Mouse (Mus musculus) heart, embryonic 11.5 days (tissue): ENCODE measurements around the gene Ifitm6. TPM values are rescaled to one million over a fixed set of nuclear protein-coding genes. Genes with fewer than 3 reads are reported as not detected.
A peak's percentile ranks its signal among the peaks of the same experiment; 100 is the strongest.
"Not testable (repeated sequence)": the region's sequence is repeated elsewhere in the genome, so short reads cannot be mapped to it uniquely, and the experiment has no call there.

ENCODE experiments used
- ATAC-seq: fragments of 200-750 bp; cut with Nextera tagmentation; replicated peaks from 2 replicates; pipeline ENCODE4 v1.8.0; 2017; ENCODE audit warnings: moderate library complexity; ENCODE audit not compliant: insufficient number of reproducible peaks, low FRiP score, low TSS enrichment
- H3K27ac ChIP-seq: fragments of 300-500 bp; sonication (generic); 2 replicates; pipeline ENCODE4 v1.5.1; 2014; ENCODE audit warnings: mild to moderate bottlenecking, low read depth, low read length
- H3K27me3 ChIP-seq: fragments of 300-500 bp; sonication (generic); 2 replicates; pipeline ENCODE4 v1.6.1; 2014; ENCODE audit warnings: mild to moderate bottlenecking, low read length, mixed read lengths; ENCODE audit not compliant: control insufficient read depth, insufficient read depth
- H3K36me3 ChIP-seq: fragments of 300-500 bp; sonication (generic); 2 replicates; pipeline ENCODE4 v1.6.1; 2014; ENCODE audit warnings: mild to moderate bottlenecking, low read length, moderate library complexity, mixed read lengths; ENCODE audit not compliant: control insufficient read depth, insufficient read depth
- H3K4me1 ChIP-seq: fragments of 300-500 bp; sonication (generic); 2 replicates; pipeline ENCODE4 v1.6.1; 2014; ENCODE audit warnings: low read length; ENCODE audit not compliant: control insufficient read depth, insufficient read depth
- H3K4me2 ChIP-seq: fragments of 300-500 bp; sonication (generic); 2 replicates; pipeline ENCODE4 v1.6.1; 2014; ENCODE audit warnings: mild to moderate bottlenecking, moderate library complexity
- H3K4me3 ChIP-seq: fragments of 300-500 bp; sonication (generic); 2 replicates; pipeline ENCODE4 v1.5.1; 2014; ENCODE audit warnings: low read depth, low read length
- H3K9ac ChIP-seq: fragments of 300-500 bp; sonication (generic); 2 replicates; pipeline ENCODE4 v1.6.1; 2014; ENCODE audit warnings: mild to moderate bottlenecking, low read depth, low read length, moderate library complexity
- H3K9me3 ChIP-seq: fragments of 300-500 bp; sonication (generic); replicated peaks from 2 replicates; pipeline ENCODE4 v1.6.1; 2016; ENCODE audit warnings: low read length; ENCODE audit not compliant: control insufficient read depth
- WGBS: fragments of 180-500 bp; shearing (Covaris S2); extraction: QIAGEN DNeasy Blood & Tissue Kit; methylation state at CpG from one replicate; pipeline ENCODE4 v1.1.7; 2014; ENCODE audit not compliant: insufficient replicate concordance; 5-methylcytosine and 5-hydroxymethylcytosine counted together
- polyA plus RNA-seq: library from polyadenylated mRNA; unstranded; fragments of >200 nt; fragmentation: Nextera tagmentation; extraction: Ambion mirVana; gene quantifications from 2 replicates; pipeline ENCODE4 v1.2.1, GENCODE M21; 2014

Ifitm6 gene
- polyA plus RNA-seq, 1 experiment from 2014 or later: 0.26 TPM

DNA sequence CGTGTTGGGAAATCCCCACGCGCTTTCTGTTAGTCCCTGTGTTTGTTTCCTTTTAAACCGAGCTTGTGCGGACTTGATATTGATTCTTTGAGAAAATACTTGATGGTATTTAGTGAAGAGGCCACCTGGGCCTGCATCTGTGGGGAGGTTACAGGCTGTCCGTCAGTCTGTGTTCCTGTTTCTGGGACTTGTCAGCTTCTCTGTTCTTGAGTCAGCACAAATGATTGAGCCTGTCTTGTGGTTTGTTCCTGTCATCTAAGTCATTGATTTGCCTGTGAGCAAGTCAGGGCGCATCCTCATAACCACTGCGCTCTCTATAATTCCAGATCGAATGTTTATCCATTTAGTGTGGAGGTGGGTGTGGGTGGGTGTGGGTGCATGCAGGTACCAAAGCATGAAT is 41.0 kb downstream of the Ifitm6 start:
- not testable (repeated sequence) for H3K4me2 ChIP-seq, ATAC-seq, H3K27ac ChIP-seq, H3K9me3 ChIP-seq, H3K4me1 ChIP-seq, H3K9ac ChIP-seq, H3K36me3 ChIP-seq, H3K4me3 ChIP-seq
- peaks cover 15% of the 10 kb centered on the region for H3K27me3 ChIP-seq
- WGBS: 85% methylated on average over 9 of the region's 9 CpGs

DNA sequence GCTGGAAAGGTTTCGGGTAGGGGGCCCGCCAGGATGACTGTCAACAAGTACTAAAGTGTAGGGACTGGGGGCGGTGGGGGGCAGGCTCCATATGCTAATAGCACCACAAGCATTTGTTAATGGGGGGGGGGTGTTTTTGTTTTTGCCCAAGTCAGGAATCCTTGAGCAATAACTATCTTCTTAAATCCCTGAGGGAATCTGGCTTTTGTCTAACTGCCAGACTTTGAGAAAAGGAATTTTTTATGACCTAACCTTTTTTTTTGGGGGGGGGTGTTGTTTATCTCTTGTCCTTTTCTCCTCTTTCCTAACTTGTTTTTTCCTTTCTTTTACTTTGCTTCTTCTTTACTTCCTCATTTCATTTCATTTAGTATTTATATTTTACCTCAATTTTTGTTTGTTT is 42.3 kb downstream of the Ifitm6 start:
- Histone ChIP-seq H3K36me3 (no peaks in the 10 kb centered on the region), H3K27ac (no peak overlapping the region), H3K9ac (no peak overlapping the region), H3K4me2 (no peak overlapping the region), H3K4me1 (peaks cover 8% of the 10 kb centered on the region), H3K4me3 (no peak overlapping the region), H3K9me3 (no peaks in the 10 kb centered on the region), H3K27me3 (peaks cover 16% of the 10 kb centered on the region)
- 30% methylated on average over 3 of the region's 3 CpGs for WGBS
- ATAC-seq: no peak

- Histone ChIP-seq H3K4me3 (no peak overlapping the region), H3K36me3 (no peaks in the 10 kb centered on the region), H3K27ac (no peak overlapping the region), H3K27me3 (peaks cover 19% of the 10 kb centered on the region), H3K4me2 (peak overlapping the region; percentile 37; the same call in 1 of the 2 replicates), H3K9me3 (no peaks in the 10 kb centered on the region), H3K4me1 (peaks cover 8% of the 10 kb centered on the region), H3K9ac (no peak overlapping the region)
- WGBS: 15% methylated on average over 9 of the region's 9 CpGs
- no peak for ATAC-seq
These were observed 42.8 kb downstream of the Ifitm6 start for GRCm38 (mm10) chr7:140974940-140975339.

GRCm38 (mm10) chr7:140973396-140974165 is 44.1 kb downstream of the Ifitm6 start:
- peaks cover 28% of the 10 kb centered on the region for H3K27me3 ChIP-seq
- no peaks in the 10 kb centered on the region for H3K9me3 ChIP-seq
- no peak overlapping the region for H3K4me2 ChIP-seq
- H3K4me3 ChIP-seq: no peak overlapping the region
- H3K4me1 ChIP-seq: peaks cover 11% of the 10 kb centered on the region
- no peak overlapping the region for H3K27ac ChIP-seq
- no peaks in the 10 kb centered on the region for H3K36me3 ChIP-seq
- H3K9ac ChIP-seq: no peak overlapping the region
- ATAC-seq: no peak
- 45% methylated on average over 14 of the region's 14 CpGs for WGBS

DNA sequence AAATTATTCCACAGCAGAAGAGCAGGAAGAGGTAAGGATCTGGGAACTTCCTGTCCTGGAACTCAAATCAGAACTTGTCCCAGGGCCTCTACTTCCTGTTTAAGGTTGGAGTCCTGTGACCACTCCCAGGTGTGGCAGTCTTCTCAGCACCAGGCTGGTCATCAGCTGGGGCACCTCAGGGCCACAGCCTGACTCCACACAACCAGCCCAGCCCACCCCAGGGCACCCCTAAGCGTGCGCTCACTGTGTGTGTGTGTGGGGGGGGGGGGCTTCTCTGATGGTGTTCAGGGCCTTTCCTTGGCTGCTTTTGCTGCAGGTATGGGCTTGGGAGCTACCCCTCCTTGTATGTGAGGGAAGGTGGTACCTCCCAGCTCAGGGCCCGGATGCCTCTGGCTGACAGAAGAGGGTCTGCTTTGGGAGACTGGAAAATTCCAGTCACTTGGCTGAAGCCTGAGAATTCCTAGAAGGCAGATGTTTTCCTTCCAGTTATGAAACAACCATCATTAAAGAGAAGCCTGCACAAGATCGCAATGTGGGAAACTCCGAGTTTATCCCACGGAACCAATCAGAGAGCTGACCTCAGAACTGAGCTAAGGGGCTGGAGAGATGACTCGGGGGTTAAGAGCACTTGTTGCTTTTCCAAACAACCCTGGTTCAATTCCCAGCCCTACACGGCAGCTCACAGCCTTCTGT is 46.1 kb downstream of the Ifitm6 start:
- peaks cover 11% of the 10 kb centered on the region for H3K4me1 ChIP-seq
- 63% methylated on average over 8 of the region's 8 CpGs for WGBS
- ATAC-seq: 0 out of 2 replicates have a peak, but pooled peaks have one; percentile 20

GRCm38 (mm10) chr7:140970931-140971330 is 46.8 kb downstream of the Ifitm6 start:
- H3K4me2 ChIP-seq: no peak overlapping the region
- no peaks in the 10 kb centered on the region for H3K36me3 ChIP-seq
- ATAC-seq: peak; percentile 31; the same call in 1 of the 2 replicates
- peaks cover 11% of the 10 kb centered on the region for H3K4me1 ChIP-seq
- H3K27me3 ChIP-seq: peaks cover 36% of the 10 kb centered on the region
- no peak overlapping the region for H3K4me3 ChIP-seq
- H3K9me3 ChIP-seq: no peaks in the 10 kb centered on the region
- no peak overlapping the region for H3K9ac ChIP-seq
- no peak overlapping the region for H3K27ac ChIP-seq
- 12% methylated on average over 7 of the region's 7 CpGs for WGBS

More for the DNA sequence above, 46.1 kb downstream of the Ifitm6 start:
- no peak overlapping the region for H3K4me3 ChIP-seq
- H3K27me3 ChIP-seq: peaks cover 36% of the 10 kb centered on the region
- peak overlapping the region; percentile 50; the same call in 1 of the 2 replicates for H3K27ac ChIP-seq
- H3K9me3 ChIP-seq: no peaks in the 10 kb centered on the region
- H3K4me2 ChIP-seq: no peak overlapping the region
- no peak overlapping the region for H3K9ac ChIP-seq
- H3K36me3 ChIP-seq: no peaks in the 10 kb centered on the region

- not testable (repeated sequence) for H3K4me3 ChIP-seq, H3K27ac ChIP-seq, H3K4me2 ChIP-seq, H3K36me3 ChIP-seq, H3K9ac ChIP-seq, H3K9me3 ChIP-seq, ATAC-seq
- H3K4me1 ChIP-seq: peaks cover 11% of the 10 kb centered on the region
- peaks cover 28% of the 10 kb centered on the region for H3K27me3 ChIP-seq
- WGBS: 14% methylated on average over 3 of the region's 3 CpGs
These were observed 49.0 kb downstream of the Ifitm6 start for GRCm38 (mm10) chr7:140968710-140969109.

DNA sequence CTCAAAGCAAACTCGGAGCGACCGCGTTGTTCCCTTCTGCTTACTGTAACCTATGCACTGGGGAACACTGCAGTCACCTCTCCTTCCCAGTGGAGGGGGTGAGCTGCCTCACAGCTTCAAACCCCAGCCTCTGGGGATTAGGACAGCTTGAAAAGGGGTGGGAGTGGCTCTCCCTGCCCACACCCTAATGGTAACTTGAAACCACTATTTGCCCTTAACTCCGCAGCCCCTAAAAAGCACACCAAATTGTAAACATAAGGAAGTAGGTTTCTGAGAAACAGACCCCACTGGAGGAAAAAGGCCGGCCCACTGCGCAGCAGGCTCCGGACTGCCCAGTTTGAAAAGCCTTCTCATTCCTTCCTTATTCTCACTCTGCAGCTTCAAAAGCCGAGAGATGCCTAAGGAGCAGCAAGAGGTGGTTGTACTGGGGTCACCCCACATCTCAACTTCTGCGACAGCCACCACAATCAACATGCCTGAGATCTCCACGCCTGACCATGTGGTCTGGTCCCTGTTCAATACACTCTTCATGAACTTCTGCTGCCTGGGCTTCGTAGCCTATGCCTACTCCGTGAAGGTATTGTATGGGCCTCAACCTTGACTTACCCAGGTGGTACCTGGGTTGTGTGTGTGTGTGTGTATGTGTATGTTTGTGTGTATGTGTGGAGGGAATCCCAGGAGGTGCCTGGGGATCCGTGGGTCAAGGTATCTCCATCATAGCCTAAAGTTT is 49.7 kb downstream of the Ifitm6 start:
- H3K4me1 ChIP-seq: peaks cover 11% of the 10 kb centered on the region
- H3K4me3 ChIP-seq: no peak overlapping the region
- H3K9ac ChIP-seq: no peak overlapping the region
- H3K27me3 ChIP-seq: peaks cover 23% of the 10 kb centered on the region
- H3K4me2 ChIP-seq: no peak overlapping the region
- H3K36me3 ChIP-seq: no peaks in the 10 kb centered on the region
- no peaks in the 10 kb centered on the region for H3K9me3 ChIP-seq
- WGBS: 6% methylated on average over 14 of the region's 14 CpGs
- H3K27ac ChIP-seq: no peak overlapping the region
- ATAC-seq: no peak
